Comparison of ENCODE assay signal across 10 mouse cellular contexts in the genomic region with DNA sequence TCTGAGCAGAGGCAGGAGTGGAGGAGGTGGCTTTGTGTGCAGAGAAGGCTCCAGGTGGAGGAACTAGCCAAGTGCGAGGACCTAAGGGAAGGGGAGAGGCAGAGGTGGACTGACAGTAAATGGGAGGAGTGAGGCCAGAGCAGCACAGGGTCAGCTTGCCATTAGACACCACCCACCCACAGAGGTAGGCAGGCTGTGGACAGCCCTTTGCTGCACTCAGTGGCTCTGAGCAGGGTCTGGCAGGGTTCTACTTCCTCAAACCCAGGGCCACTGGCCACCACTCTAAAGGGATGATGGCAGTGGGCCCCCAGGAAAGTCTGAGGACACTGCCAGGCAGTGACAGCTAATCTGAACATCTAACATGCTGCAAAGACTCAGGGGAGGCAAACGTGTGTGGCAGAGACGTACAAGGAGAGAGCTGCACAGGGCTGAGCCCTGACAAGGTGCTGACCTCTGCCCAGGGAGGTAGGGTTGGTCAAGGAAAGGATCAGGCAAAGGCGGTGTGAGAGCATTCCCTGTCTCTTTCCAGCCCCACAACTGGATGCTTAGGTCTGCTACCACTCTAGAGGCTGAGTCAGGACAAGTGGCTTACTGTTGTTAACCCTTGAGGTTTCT. TPM values are rescaled to one million over a fixed set of nuclear protein-coding genes. Genes with fewer than 3 reads are reported as not detected.
A peak's percentile ranks its signal among the peaks of the same experiment; 100 is the strongest.
DNase-seq lines count a peak whose midpoint lies in the region; ATAC-seq and TF ChIP-seq lines count a peak whose summit lies in the region.
"Had no signal": no experiment of that assay in that cellular context is flagged by ENCODE, and none has a peak within 500 bp of the region (broad histone marks: within the 10 kb centered on the region; RNA-seq: fewer than 3 reads in every experiment).

No protein-coding gene starts in this region.

- peaks cover 22% of the 10 kb centered on the region for H3K4me1 ChIP-seq in heart, adult 2 months (ENCODE audit: control insufficient read depth, insufficient read depth, low read length)
- H3K4me1 ChIP-seq in neural tube, embryonic 12.5 days = peaks cover 43% of the 10 kb centered on the region
- peaks cover 28% of the 10 kb centered on the region for H3K4me1 ChIP-seq in limb, embryonic 11.5 days (ENCODE audit: control insufficient read depth, insufficient read depth, low read length)
- H3K4me1 ChIP-seq in stomach, embryonic 16.5 days (ENCODE audit: control insufficient read depth, insufficient read depth, low read length) = peaks cover 50% of the 10 kb centered on the region

- TF ChIP-seq CTCF in heart, adult 2 months (IDR thresholded peaks at IDR 0.05) = no peak

- H3K4me2 ChIP-seq in neural tube, embryonic 12.5 days (replicated peaks) = peak overlapping the region; percentile 94
- peak overlapping the region; percentile 28 for H3K4me2 ChIP-seq in limb, embryonic 11.5 days (ENCODE audit: low read depth, severe bottlenecking)
- H3K4me2 ChIP-seq in stomach, embryonic 16.5 days (ENCODE audit: low read depth, low read length) = peak overlapping the region; percentile 89

- intact Hi-C loops in heart, adult 2 months (cut with DNase I) = no loop called here
- intact Hi-C loops in heart, postnatal 36 days (cut with DNase I) = loop anchor here (1.0 to 2.0 kb wide), 2 partner anchors 10 to 31 kb away; no protein-coding TSS in a partner anchor

- TF ChIP-seq EP300 in heart, adult 2 months (IDR thresholded peaks at IDR 0.05; ENCODE audit: insufficient read depth, low read depth, low read length) = no peak

- no peak for ATAC-seq in neural tube, embryonic 12.5 days (ENCODE audit: low FRiP score, low read depth)
- ATAC-seq in limb, embryonic 11.5 days (ENCODE audit: insufficient number of reproducible peaks, low FRiP score, low TSS enrichment, low read depth) = no peak
- ATAC-seq in stomach, embryonic 16.5 days (ENCODE audit: insufficient read depth, low FRiP score) = no peak
- no peak for ATAC-seq in inflammation-experienced regulatory T-cells, adult 6 months
- ATAC-seq: CD4-positive, CD25-positive, alpha-beta regulatory T cell, adult 4 months had no signal

- no peaks in the 10 kb centered on the region for H3K36me3 ChIP-seq in heart, adult 2 months (ENCODE audit: control insufficient read depth, insufficient read depth, low read length)
- peaks cover 59% of the 10 kb centered on the region for H3K36me3 ChIP-seq in neural tube, embryonic 12.5 days
- H3K36me3 ChIP-seq in limb, embryonic 11.5 days (ENCODE audit: control insufficient read depth, insufficient read depth, low read length) = peaks cover 22% of the 10 kb centered on the region
- peaks cover 17% of the 10 kb centered on the region for H3K36me3 ChIP-seq in stomach, embryonic 16.5 days (ENCODE audit: control insufficient read depth, insufficient read depth, low read length)

- H3K9ac ChIP-seq in heart, adult 2 months (ENCODE audit: low read depth, low read length) = peak overlapping the region; percentile 79
- H3K9ac ChIP-seq in neural tube, embryonic 12.5 days = 0 out of 2 replicates have a peak overlapping the region, but pooled peaks have one; percentile 8
- H3K9ac ChIP-seq in limb, embryonic 11.5 days (ENCODE audit: low read length) = no peak overlapping the region; the same call in 1 of the 2 replicates
- peak overlapping the region; percentile 84 for H3K9ac ChIP-seq in stomach, embryonic 16.5 days (ENCODE audit: low read length)

- DNase-seq in heart, adult 2 months = no peak
- DNase-seq in heart, postnatal 36 days = no peak
- no peak for DNase-seq in neural tube, embryonic 10.5 days (ENCODE audit: extremely low spot score, low spot score)
- no peak for DNase-seq in limb, embryonic 11.5 days (ENCODE audit: low spot score)
- DNase-seq in layer of hippocampus, postnatal 14 days (ENCODE audit: low spot score in 2 of 2) = no peak

- 28% methylated on average over 4 of the region's 4 CpGs for WGBS in heart, adult 2 months
- 79% methylated on average over 4 of the region's 4 CpGs for WGBS in neural tube, embryonic 12.5 days
- 72% methylated on average over 4 of the region's 4 CpGs for WGBS in limb, embryonic 11.5 days
- WGBS in stomach, embryonic 16.5 days = 60% methylated on average over 4 of the region's 4 CpGs

- peak overlapping the region; percentile 95 for H3K27ac ChIP-seq in heart, adult 2 months
- H3K27ac ChIP-seq in neural tube, embryonic 12.5 days = no peak overlapping the region
- no peak overlapping the region for H3K27ac ChIP-seq in limb, embryonic 11.5 days (replicated peaks; ENCODE audit: low read depth, low read length)
- H3K27ac ChIP-seq in stomach, embryonic 16.5 days (ENCODE audit: low read length) = peak overlapping the region; percentile 92

- H3K27me3 ChIP-seq in heart, adult 2 months (ENCODE audit: control insufficient read depth, insufficient read depth, low read length) = no peaks in the 10 kb centered on the region
- H3K27me3 ChIP-seq in neural tube, embryonic 12.5 days (replicated peaks) = no peaks in the 10 kb centered on the region
- H3K27me3 ChIP-seq in limb, embryonic 11.5 days (ENCODE audit: control insufficient read depth, insufficient read depth, low read length) = no peaks in the 10 kb centered on the region
- H3K27me3 ChIP-seq in stomach, embryonic 16.5 days (ENCODE audit: control insufficient read depth, insufficient read depth, low read length) = no peaks in the 10 kb centered on the region

- no peaks in the 10 kb centered on the region; the same call in 1 of the 2 replicates for H3K79me2 ChIP-seq in heart, adult 2 months (replicated peaks; ENCODE audit: control insufficient read depth, insufficient read depth, low read length)

- no peaks in the 10 kb centered on the region for H3K9me3 ChIP-seq in neural tube, embryonic 12.5 days
- no peaks in the 10 kb centered on the region for H3K9me3 ChIP-seq in limb, embryonic 11.5 days (ENCODE audit: control insufficient read depth, low read length)
- no peaks in the 10 kb centered on the region for H3K9me3 ChIP-seq in stomach, embryonic 16.5 days (replicated peaks; ENCODE audit: control insufficient read depth, low read length)

- H3K4me3 ChIP-seq in heart, adult 2 months = peak overlapping the region; percentile 73
- peak overlapping the region; percentile 36; the same call in 1 of the 2 replicates for H3K4me3 ChIP-seq in neural tube, embryonic 12.5 days
- H3K4me3 ChIP-seq in limb, embryonic 11.5 days (ENCODE audit: low read depth, low read length) = no peak overlapping the region
- peak overlapping the region; percentile 57 for H3K4me3 ChIP-seq in stomach, embryonic 16.5 days (replicated peaks; ENCODE audit: low read length)

- no peak for TF ChIP-seq POLR2A in heart, adult 2 months (IDR thresholded peaks at IDR 0.05; ENCODE audit: insufficient read depth, low read depth, low read length)

RNA-seq across cellular contexts. Expression of a gene that starts 2.1 kb away (rescaled TPM):
- 100 to 1,000 TPM; 128 to 137 TPM for total RNA-seq in heart, adult 2 months (2021)
- polyA plus RNA-seq in heart, adult 2 months (2012; rRNA removed) = 100 and 121 TPM in 2 replicates
- total RNA-seq in heart, postnatal 36 days (2021) = 100 to 1,000 TPM; 135 to 136 TPM
- polyA plus RNA-seq in neural tube, embryonic 12.5 days (2016; fragmentation: Nextera tagmentation; extraction: Ambion mirVana) = 10.1 and 10.5 TPM in 2 replicates
- 5.8 and 6.1 TPM in 2 replicates for polyA plus RNA-seq in limb, embryonic 11.5 days (2014; fragmentation: Nextera tagmentation; extraction: Ambion mirVana)
- 51.2 and 63.2 TPM in 2 replicates for polyA plus RNA-seq in stomach, embryonic 16.5 days (2015; fragmentation: Nextera tagmentation; extraction: Ambion mirVana)
- 10 to 100 TPM; 15.6 to 20.1 TPM for total RNA-seq in layer of hippocampus, postnatal 14 days (2021)
- polyA plus RNA-seq in inflammation-experienced regulatory T-cells, adult 6 months (2017; shearing (Covaris generic)) = 10 to 100 TPM; 12.5 to 43.4 (median 19.4) TPM

RNA-seq across cellular contexts. Expression of a gene that starts 5.4 kb away (rescaled TPM):
- total RNA-seq in heart, adult 2 months (2021) = 10 to 100 TPM; 24.2 to 26.3 TPM
- polyA plus RNA-seq in heart, adult 2 months (2012; rRNA removed) = 75.7 and 80.7 TPM in 2 replicates
- total RNA-seq in heart, postnatal 36 days (2021) = 10 to 100 TPM; 29.3 to 32.6 TPM
- 193 and 195 TPM in 2 replicates for polyA plus RNA-seq in neural tube, embryonic 12.5 days (2016; fragmentation: Nextera tagmentation; extraction: Ambion mirVana)
- 147 and 152 TPM in 2 replicates for polyA plus RNA-seq in limb, embryonic 11.5 days (2014; fragmentation: Nextera tagmentation; extraction: Ambion mirVana)
- 64.6 and 66.5 TPM in 2 replicates for polyA plus RNA-seq in stomach, embryonic 16.5 days (2015; fragmentation: Nextera tagmentation; extraction: Ambion mirVana)
- total RNA-seq in layer of hippocampus, postnatal 14 days (2021) = 10 to 100 TPM; 32.1 to 41.1 TPM
- polyA plus RNA-seq in inflammation-experienced regulatory T-cells, adult 6 months (2017; shearing (Covaris generic)) = 10 to 100 TPM; 13.0 to 57.6 (median 36.1) TPM

RNA-seq across cellular contexts. Expression of a gene that starts 16.7 kb away (rescaled TPM):
- total RNA-seq in heart, adult 2 months (2021) = 10 to 100 TPM; 30.7 to 34.2 TPM
- 61.3 and 61.5 TPM in 2 replicates for polyA plus RNA-seq in heart, adult 2 months (2012; rRNA removed)
- total RNA-seq in heart, postnatal 36 days (2021) = 10 to 100 TPM; 36.5 to 42.2 TPM
- polyA plus RNA-seq in neural tube, embryonic 12.5 days (2016; fragmentation: Nextera tagmentation; extraction: Ambion mirVana) = 10.6 and 12.6 TPM in 2 replicates
- polyA plus RNA-seq in limb, embryonic 11.5 days (2014; fragmentation: Nextera tagmentation; extraction: Ambion mirVana) = 3.0 and 9.7 TPM in 2 replicates
- 22.8 and 24.6 TPM in 2 replicates for polyA plus RNA-seq in stomach, embryonic 16.5 days (2015; fragmentation: Nextera tagmentation; extraction: Ambion mirVana)
- total RNA-seq in layer of hippocampus, postnatal 14 days (2021) = 10 to 100 TPM; 24.7 to 32.7 TPM
- under 1 TPM in 1 of 3 experiments, not detected in 2; 0.77 TPM for polyA plus RNA-seq in inflammation-experienced regulatory T-cells, adult 6 months (2017; shearing (Covaris generic))
- polyA plus RNA-seq: CD4-positive, CD25-positive, alpha-beta regulatory T cell, adult 4 months had no signal

RNA-seq across cellular contexts. Expression of a gene that starts 19.9 kb away (rescaled TPM):
- total RNA-seq in heart, adult 2 months (2021) = not detected
- not detected in 2 replicates for polyA plus RNA-seq in heart, adult 2 months (2012; rRNA removed)
- total RNA-seq in heart, postnatal 36 days (2021) = not detected
- 0.19 TPM in 2 replicates for polyA plus RNA-seq in neural tube, embryonic 12.5 days (2016; fragmentation: Nextera tagmentation; extraction: Ambion mirVana)
- not detected in 2 replicates for polyA plus RNA-seq in limb, embryonic 11.5 days (2014; fragmentation: Nextera tagmentation; extraction: Ambion mirVana)
- polyA plus RNA-seq in stomach, embryonic 16.5 days (2015; fragmentation: Nextera tagmentation; extraction: Ambion mirVana) = 2.0 and 2.2 TPM in 2 replicates
- not detected for total RNA-seq in layer of hippocampus, postnatal 14 days (2021)
- polyA plus RNA-seq in inflammation-experienced regulatory T-cells, adult 6 months (2017; shearing (Covaris generic)) = 1 to 10 TPM; 1.5 to 5.7 (median 2.6) TPM
- total RNA-seq: adrenal gland, postnatal 4 days had no signal

RNA-seq across cellular contexts. Expression of a gene that starts 35.3 kb away (rescaled TPM):
- total RNA-seq in heart, adult 2 months (2021) = 10 to 100 TPM; 17.5 to 18.6 TPM
- polyA plus RNA-seq in heart, adult 2 months (2012; rRNA removed) = 33.6 and 40.1 TPM in 2 replicates
- 10 to 100 TPM; 15.7 to 16.8 TPM for total RNA-seq in heart, postnatal 36 days (2021)
- polyA plus RNA-seq in neural tube, embryonic 12.5 days (2016; fragmentation: Nextera tagmentation; extraction: Ambion mirVana) = 30.3 and 32.4 TPM in 2 replicates
- polyA plus RNA-seq in limb, embryonic 11.5 days (2014; fragmentation: Nextera tagmentation; extraction: Ambion mirVana) = 29.1 and 32.2 TPM in 2 replicates
- 17.2 and 17.4 TPM in 2 replicates for polyA plus RNA-seq in stomach, embryonic 16.5 days (2015; fragmentation: Nextera tagmentation; extraction: Ambion mirVana)
- total RNA-seq in layer of hippocampus, postnatal 14 days (2021) = 10 to 100 TPM; 66.3 to 72.2 TPM
- 10 to 100 TPM; 14.8 to 26.0 (median 21.1) TPM for polyA plus RNA-seq in inflammation-experienced regulatory T-cells, adult 6 months (2017; shearing (Covaris generic))

Comparison
In these comparisons a context has a peak if more than half of its experiments do, and no peak if none do; other contexts are left out.
1. H3K27ac ChIP-seq: peak in heart, adult 2 months (single experiment) and stomach, embryonic 16.5 days (single experiment); none in neural tube, embryonic 12.5 days (single experiment) and limb, embryonic 11.5 days (single experiment).
2. H3K4me2 ChIP-seq: peak in every context shown above with its lines; median percentile 94 in neural tube, embryonic 12.5 days; 89 in stomach, embryonic 16.5 days; 28 in limb, embryonic 11.5 days.